Mouse (Mus musculus) heart, adult 2 months (tissue): ENCODE measurements around the gene Snrnp40. TPM values are rescaled to one million over a fixed set of nuclear protein-coding genes. Genes with fewer than 3 reads are reported as not detected.

Source experiments
- DNase-seq, 2 experiments: peaks; one replicate each; pipeline ENCODE4 v3.0.0; 2021
- H3K27ac ChIP-seq: fragments of 200-600 bp; 2 replicates; pipeline ENCODE4 v1.8.1; 2022
- H3K27me3 ChIP-seq: fragments of 200-500 bp; 2 replicates; pipeline ENCODE4 v1.6.1; 2012; ENCODE audit warnings: mild to moderate bottlenecking, low read length, inconsistent platforms, mixed read lengths; ENCODE audit not compliant: control insufficient read depth, insufficient read depth
- H3K36me3 ChIP-seq: fragments of 200-500 bp; 2 replicates; pipeline ENCODE4 v1.6.1; 2012; ENCODE audit warnings: low read length, inconsistent platforms; ENCODE audit not compliant: control insufficient read depth, insufficient read depth
- H3K4me1 ChIP-seq: fragments of 200-500 bp; 2 replicates; pipeline ENCODE4 v1.6.1; 2011; ENCODE audit warnings: low read length; ENCODE audit not compliant: control insufficient read depth, insufficient read depth
- H3K4me3 ChIP-seq: fragments of 200-600 bp; 2 replicates; pipeline ENCODE4 v1.8.1; 2022
- H3K79me2 ChIP-seq: fragments of 200-500 bp; replicated peaks from 2 replicates; pipeline ENCODE4 v1.6.1; 2012; ENCODE audit warnings: mild to moderate bottlenecking, inconsistent platforms, low read length, moderate library complexity, mixed read lengths; ENCODE audit not compliant: control insufficient read depth, insufficient read depth
- H3K9ac ChIP-seq: fragments of 200-500 bp; 2 replicates; pipeline ENCODE4 v1.6.1; 2012; ENCODE audit warnings: low read depth, mild to moderate bottlenecking, control low read depth, inconsistent platforms, low read length, mixed read lengths
- CTCF ChIP-seq: fragments of 200-600 bp; IDR thresholded peaks from 2 replicates; pipeline ENCODE4 v1.8.1; 2022; ENCODE audit warnings: antibody characterized with exemption, mild to moderate bottlenecking, moderate library complexity
- EP300 ChIP-seq: fragments of 200-500 bp; IDR thresholded peaks from 2 replicates; pipeline ENCODE4 v1.6.1; 2011; ENCODE audit warnings: low read depth, low read length, control low read depth; ENCODE audit not compliant: insufficient read depth
- POLR2A ChIP-seq: fragments of 200-500 bp; IDR thresholded peaks from 2 replicates; pipeline ENCODE4 v1.6.1; 2011; ENCODE audit warnings: mild to moderate bottlenecking, low read depth, low read length, control low read depth; ENCODE audit not compliant: insufficient read depth
- WGBS: fragments of 180-500 bp; shearing (Covaris S2); methylation state at CpG from one replicate; pipeline ENCODE4 v1.1.7; 2018; 5-methylcytosine and 5-hydroxymethylcytosine counted together
- intact Hi-C: fragments of 180-260 bp; cut with DNase I; formaldehyde crosslinking; loops from one replicate; pipeline ENCODE4 v1.15.1; 2025
- polyA plus RNA-seq: library from polyadenylated mRNA; depleted of rRNA; stranded (reverse); fragments of >200 nt; gene quantifications from 2 replicates; pipeline ENCODE4 v1.2.3, GENCODE M21; 2012
- total RNA-seq, 2 experiments: library from RNA; stranded (reverse); gene quantifications; 2 replicates each; pipeline ENCODE4 v1.2.3; 2021

Gene Snrnp40
- total and polyA plus RNA-seq, 3 experiments, result 14.5 to 15.7 (median 14.9) TPM

GRCm38 (mm10) chr4:130352588-130352987 is 7.3 kb upstream of the Snrnp40 start:
- WGBS, result 87% methylated on average over 7 of the region's 7 CpGs
- no peak overlapping the region for H3K9ac ChIP-seq
- no peaks in the 10 kb centered on the region for H3K36me3 ChIP-seq
- no peak overlapping the region for H3K4me3 ChIP-seq
- TF ChIP-seq CTCF (no peak), EP300 (no peak), POLR2A (no peak)
- H3K27me3 ChIP-seq, result no peaks in the 10 kb centered on the region
- no peak overlapping the region for H3K27ac ChIP-seq
- intact Hi-C loops, result no loop called here
- no peaks in the 10 kb centered on the region for H3K79me2 ChIP-seq
- H3K4me1 ChIP-seq, result no peaks in the 10 kb centered on the region
- no peak for DNase-seq

GRCm38 (mm10) chr4:130357946-130358345 is 2.0 kb upstream of the Snrnp40 start:
- H3K4me1 ChIP-seq, result peaks cover 2% of the 10 kb centered on the region; the same call in 1 of the 2 replicates
- no peaks in the 10 kb centered on the region; the same call in 1 of the 2 replicates for H3K36me3 ChIP-seq
- no peak overlapping the region for H3K27ac ChIP-seq
- no peak for DNase-seq
- no peak overlapping the region for H3K9ac ChIP-seq
- no peak overlapping the region for H3K4me3 ChIP-seq
- intact Hi-C loops, result no loop called here
- peaks cover 2% of the 10 kb centered on the region for H3K79me2 ChIP-seq
- H3K27me3 ChIP-seq, result no peaks in the 10 kb centered on the region
- TF ChIP-seq EP300, result no peak
- TF ChIP-seq POLR2A, result no peak
- no peak for TF ChIP-seq CTCF

DNA sequence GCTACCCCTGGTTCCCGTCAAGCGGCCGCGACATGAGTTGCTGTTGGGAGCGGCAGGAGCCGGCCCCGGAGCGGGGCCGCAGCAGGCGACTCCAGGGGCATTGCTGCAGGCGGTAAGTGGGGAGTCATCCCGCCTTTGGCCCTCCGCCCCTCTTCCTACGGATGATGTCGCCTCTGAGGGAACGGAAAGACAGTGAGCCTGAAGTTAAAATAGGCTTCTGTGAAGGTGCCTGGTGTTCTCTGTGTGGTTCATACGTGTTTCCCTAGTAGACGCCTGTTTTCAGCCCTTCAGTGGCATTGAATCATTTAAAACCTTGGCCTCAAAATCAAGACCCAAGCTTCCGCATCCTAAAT is 282 bp downstream of the Snrnp40 start:
- peak overlapping the region; percentile 82 for H3K4me3 ChIP-seq
- H3K27me3 ChIP-seq, result no peaks in the 10 kb centered on the region
- H3K4me1 ChIP-seq, result peaks cover 2% of the 10 kb centered on the region; the same call in 1 of the 2 replicates
- under 1% methylated on average over 19 of the region's 19 CpGs for WGBS
- DNase-seq, result no peak
- TF ChIP-seq EP300 (no peak), POLR2A (no peak), CTCF (no peak)
- H3K79me2 ChIP-seq, result peaks cover 2% of the 10 kb centered on the region
- intact Hi-C loops, result no loop called here
- H3K9ac ChIP-seq, result peak overlapping the region; percentile 82
- peak overlapping the region; percentile 90 for H3K27ac ChIP-seq
- no peaks in the 10 kb centered on the region; the same call in 1 of the 2 replicates for H3K36me3 ChIP-seq

DNA sequence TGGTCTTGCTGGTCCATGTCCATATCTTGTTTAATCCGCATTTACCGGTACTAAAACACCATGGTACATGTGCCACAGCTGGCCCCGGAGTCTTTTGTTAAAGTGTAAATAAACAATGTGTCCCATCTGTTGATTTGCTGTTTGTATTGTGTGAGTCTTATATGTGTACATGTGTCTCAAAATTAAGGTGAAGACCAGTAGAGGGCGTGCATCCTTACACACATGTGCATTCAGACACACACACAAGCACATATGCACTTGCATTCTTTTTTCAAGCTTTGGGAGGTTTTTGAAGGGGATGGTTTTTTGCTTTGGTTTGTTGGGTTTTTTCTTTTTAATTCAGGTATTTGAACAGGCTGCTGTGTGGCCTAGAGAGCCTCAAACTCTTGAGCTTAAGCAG is 16.7 kb downstream of the Snrnp40 start:
- DNase-seq, result no peak
- Histone ChIP-seq H3K36me3 (no peaks in the 10 kb centered on the region), H3K27ac (no peak overlapping the region), H3K4me1 (no peaks in the 10 kb centered on the region), H3K9ac (no peak overlapping the region), H3K27me3 (no peaks in the 10 kb centered on the region), H3K4me3 (no peak overlapping the region), H3K79me2 (no peaks in the 10 kb centered on the region)
- TF ChIP-seq EP300 (no peak), CTCF (peak; percentile 28)
- 95% methylated on average over 4 of the region's 4 CpGs for WGBS
- intact Hi-C loops, result no loop called here

DNA sequence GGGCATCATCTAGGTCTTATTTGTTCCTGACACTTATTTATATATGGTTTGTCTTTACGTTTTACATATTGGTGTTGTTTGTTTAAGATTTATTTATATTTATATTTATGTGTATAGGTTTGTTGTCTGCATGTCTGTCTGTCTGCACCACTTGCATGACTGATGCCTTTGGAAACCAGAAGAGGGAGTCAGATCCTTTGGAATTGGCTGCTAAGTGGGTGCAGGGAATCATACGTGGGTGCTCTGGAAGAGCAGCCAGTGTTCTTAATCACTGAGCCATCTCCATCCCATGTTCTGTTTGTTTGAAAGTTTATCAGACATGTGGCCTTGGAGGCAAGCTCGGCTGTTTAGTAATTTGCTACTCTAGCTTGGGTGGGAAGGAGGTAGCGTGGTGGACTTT is 17.6 kb downstream of the Snrnp40 start:
- 86% methylated on average over 4 of the region's 4 CpGs for WGBS
- intact Hi-C loops, result no loop called here
- no peaks in the 10 kb centered on the region for H3K4me1 ChIP-seq
- no peak overlapping the region for H3K9ac ChIP-seq
- TF ChIP-seq CTCF, result 0 out of 2 replicates have a peak, but pooled peaks have one; percentile 8
- TF ChIP-seq POLR2A, result no peak
- no peak for TF ChIP-seq EP300
- H3K4me3 ChIP-seq, result no peak overlapping the region
- no peaks in the 10 kb centered on the region for H3K36me3 ChIP-seq
- no peak for DNase-seq
- no peaks in the 10 kb centered on the region for H3K79me2 ChIP-seq
- H3K27ac ChIP-seq, result no peak overlapping the region
- no peaks in the 10 kb centered on the region for H3K27me3 ChIP-seq

GRCm38 (mm10) chr4:130379181-130379580 is 19.2 kb downstream of the Snrnp40 start:
- no peak overlapping the region for H3K9ac ChIP-seq
- no peaks in the 10 kb centered on the region for H3K4me1 ChIP-seq
- WGBS, result 100% methylated on average over 2 of the region's 2 CpGs
- no peak overlapping the region for H3K4me3 ChIP-seq
- no peak for TF ChIP-seq POLR2A
- TF ChIP-seq CTCF, result no peak
- no peak for TF ChIP-seq EP300
- no peaks in the 10 kb centered on the region for H3K27me3 ChIP-seq
- H3K36me3 ChIP-seq, result no peaks in the 10 kb centered on the region
- intact Hi-C loops, result no loop called here
- H3K79me2 ChIP-seq, result no peaks in the 10 kb centered on the region
- no peak for DNase-seq
- no peak overlapping the region for H3K27ac ChIP-seq

DNA sequence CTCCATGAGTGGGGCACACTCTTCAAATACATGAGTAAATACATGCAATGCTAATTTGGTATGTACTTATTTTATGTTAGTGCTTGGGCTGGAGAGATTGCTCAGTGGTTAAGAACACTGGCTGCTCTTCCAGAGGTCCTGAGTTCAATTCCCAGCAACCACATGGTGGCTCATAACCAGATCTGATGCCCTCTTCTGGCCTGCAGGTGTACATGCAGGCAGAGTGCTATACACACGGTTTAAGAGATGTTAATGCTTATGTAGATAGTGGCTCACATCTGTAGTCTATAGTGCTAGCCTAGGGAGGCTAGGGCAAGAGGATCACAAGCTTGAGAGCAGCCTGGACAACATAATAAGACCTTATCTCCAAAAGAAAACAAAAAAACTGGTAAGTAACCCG is 20.5 kb downstream of the Snrnp40 start:
- Histone ChIP-seq H3K9ac (no peak overlapping the region), H3K27me3 (no peaks in the 10 kb centered on the region), H3K36me3 (no peaks in the 10 kb centered on the region; the same call in 1 of the 2 replicates), H3K4me1 (no peaks in the 10 kb centered on the region), H3K79me2 (no peaks in the 10 kb centered on the region), H3K4me3 (no peak overlapping the region), H3K27ac (no peak overlapping the region)
- no peak for DNase-seq
- intact Hi-C loops, result no loop called here
- WGBS, result 54% methylated on average over 2 of the region's 2 CpGs
- TF ChIP-seq CTCF, result peak; percentile 13; the same call in 1 of the 2 replicates
- no peak for TF ChIP-seq EP300
